Mouse (Mus musculus): Measurements from ENCODE around the gene Gstt4. TPM values are rescaled to one million over a fixed set of nuclear protein-coding genes. Genes with fewer than 3 reads are reported as not detected.
"Not testable (repeated sequence)": the region's sequence is repeated elsewhere in the genome, so short reads cannot be mapped to it uniquely, and the experiment has no call there.

Gene Gstt4
- not detected in 2 replicates for polyA plus RNA-seq (2015; fragmentation: Nextera tagmentation; extraction: Ambion mirVana)

- Histone ChIP-seq H3K27ac (no peak within 1 kb of the TSS), H3K9ac (no peak within 1 kb of the TSS), H3K4me2 (no peak within 1 kb of the TSS), H3K9me3 (no peaks in the 10 kb centered on the region), H3K4me1 (peaks cover 3% of the 10 kb centered on the region), H3K27me3 (no peaks in the 10 kb centered on the region), H3K4me3 (no peak within 1 kb of the TSS), H3K36me3 (no peaks in the 10 kb centered on the region)
- 95% methylated on average over 2 of the region's 2 CpGs for WGBS
- ATAC-seq (ENCODE audit: insufficient number of reproducible peaks, low FRiP score, low TSS enrichment, low read depth): no peak
Measured at GRCm38 (mm10) chr10:75822443-75822842, at the start of gene Gstt4. Gene Gstt4, minus strand, starts transcription at chr10:75822543.

GRCm38 (mm10) chr10:75861587-75861986 lies 39.2 kb upstream of the Gstt4 start:
- H3K4me3 ChIP-seq: no peak overlapping the region
- H3K36me3 ChIP-seq: peaks cover 15% of the 10 kb centered on the region
- H3K4me1 ChIP-seq: peaks cover 27% of the 10 kb centered on the region
- H3K9ac ChIP-seq: no peak overlapping the region
- no peak for ATAC-seq (ENCODE audit: insufficient number of reproducible peaks, low FRiP score, low TSS enrichment, low read depth)
- no peak overlapping the region for H3K27ac ChIP-seq
- 85% methylated on average over 5 of the region's 5 CpGs for WGBS
- H3K4me2 ChIP-seq: no peak overlapping the region
- no peaks in the 10 kb centered on the region for H3K9me3 ChIP-seq
- no peaks in the 10 kb centered on the region for H3K27me3 ChIP-seq

GRCm38 (mm10) chr10:75860746-75861145 lies 38.4 kb upstream of the Gstt4 start:
- WGBS: 31% methylated on average over 7 of the region's 7 CpGs
- Histone ChIP-seq H3K27me3 (no peaks in the 10 kb centered on the region), H3K4me1 (peaks cover 27% of the 10 kb centered on the region), H3K9ac (no peak overlapping the region), H3K9me3 (no peaks in the 10 kb centered on the region), H3K27ac (peak overlapping the region; percentile 95), H3K36me3 (peaks cover 15% of the 10 kb centered on the region), H3K4me3 (peak overlapping the region; percentile 75; the same call in 1 of the 2 replicates), H3K4me2 (peak overlapping the region; percentile 65; the same call in 1 of the 2 replicates)
- ATAC-seq (ENCODE audit: insufficient number of reproducible peaks, low FRiP score, low TSS enrichment, low read depth): no peak

GRCm38 (mm10) chr10:75859786-75860470 lies 37.6 kb upstream of the Gstt4 start, which contains the start of gene Mif:
Gene Mif, minus strand, starts transcription at chr10:75860240.
- not testable (repeated sequence) for H3K27me3 ChIP-seq, H3K9me3 ChIP-seq
- H3K4me1 ChIP-seq: peaks cover 27% of the 10 kb centered on the region
- peak within 1 kb of the TSS; percentile 65 for H3K4me2 ChIP-seq
- H3K4me3 ChIP-seq: peak within 1 kb of the TSS; percentile 75
- peak within 1 kb of the TSS; percentile 72 for H3K9ac ChIP-seq
- ATAC-seq (ENCODE audit: insufficient number of reproducible peaks, low FRiP score, low TSS enrichment, low read depth): peak; percentile 93
- H3K27ac ChIP-seq: peak within 1 kb of the TSS; percentile 95
- under 1% methylated on average over 46 of the region's 46 CpGs for WGBS
- H3K36me3 ChIP-seq: peaks cover 15% of the 10 kb centered on the region

- H3K27ac ChIP-seq: peak overlapping the region; percentile 95
- H3K4me2 ChIP-seq: peak overlapping the region; percentile 65
- H3K4me1 ChIP-seq: peaks cover 27% of the 10 kb centered on the region
- H3K27me3 ChIP-seq: no peaks in the 10 kb centered on the region
- WGBS: 2% methylated on average over 27 of the region's 27 CpGs
- H3K36me3 ChIP-seq: peaks cover 15% of the 10 kb centered on the region
- peak overlapping the region; percentile 72; the same call in 1 of the 2 replicates for H3K9ac ChIP-seq
- H3K9me3 ChIP-seq: no peaks in the 10 kb centered on the region
- peak; percentile 68 for ATAC-seq (ENCODE audit: insufficient number of reproducible peaks, low FRiP score, low TSS enrichment, low read depth)
- peak overlapping the region; percentile 75 for H3K4me3 ChIP-seq
Measured at GRCm38 (mm10) chr10:75859107-75859746, 36.9 kb upstream of the Gstt4 start.

- H3K4me2 ChIP-seq: no peak overlapping the region
Measured at GRCm38 (mm10) chr10:75857598-75857997, 35.3 kb upstream of the Gstt4 start.

GRCm38 (mm10) chr10:75856976-75857375 lies 34.6 kb upstream of the Gstt4 start:
- H3K27me3 ChIP-seq: no peaks in the 10 kb centered on the region
- no peak overlapping the region for H3K4me3 ChIP-seq
- no peak overlapping the region for H3K9ac ChIP-seq
- 75% methylated on average over 3 of the region's 3 CpGs for WGBS
- ATAC-seq (ENCODE audit: insufficient number of reproducible peaks, low FRiP score, low TSS enrichment, low read depth): no peak
- no peak overlapping the region for H3K27ac ChIP-seq
- H3K9me3 ChIP-seq: no peaks in the 10 kb centered on the region
- no peak overlapping the region for H3K4me2 ChIP-seq
- H3K4me1 ChIP-seq: peaks cover 27% of the 10 kb centered on the region
- peaks cover 15% of the 10 kb centered on the region for H3K36me3 ChIP-seq

More at GRCm38 (mm10) chr10:75857598-75857997, 35.3 kb upstream of the Gstt4 start:
- Histone ChIP-seq H3K27ac (no peak overlapping the region), H3K36me3 (peaks cover 15% of the 10 kb centered on the region), H3K9ac (no peak overlapping the region), H3K4me1 (peaks cover 27% of the 10 kb centered on the region), H3K27me3 (no peaks in the 10 kb centered on the region), H3K9me3 (no peaks in the 10 kb centered on the region), H3K4me3 (no peak overlapping the region)
- no peak for ATAC-seq (ENCODE audit: insufficient number of reproducible peaks, low FRiP score, low TSS enrichment, low read depth)
- WGBS: 90% methylated on average over 4 of the region's 4 CpGs

GRCm38 (mm10) chr10:75856155-75856907 lies 34.0 kb upstream of the Gstt4 start:
- Histone ChIP-seq H3K4me2 (no peak overlapping the region), H3K27ac (no peak overlapping the region), H3K4me1 (peaks cover 33% of the 10 kb centered on the region), H3K9ac (no peak overlapping the region), H3K27me3 (no peaks in the 10 kb centered on the region), H3K36me3 (peaks cover 15% of the 10 kb centered on the region), H3K9me3 (no peaks in the 10 kb centered on the region), H3K4me3 (no peak overlapping the region)
- WGBS: 75% methylated on average over 11 of the region's 11 CpGs
- ATAC-seq (ENCODE audit: insufficient number of reproducible peaks, low FRiP score, low TSS enrichment, low read depth): no peak

- H3K27ac ChIP-seq: no peak overlapping the region
- H3K27me3 ChIP-seq: no peaks in the 10 kb centered on the region
- ATAC-seq (ENCODE audit: insufficient number of reproducible peaks, low FRiP score, low TSS enrichment, low read depth): no peak
- no peak overlapping the region for H3K9ac ChIP-seq
- 89% methylated on average over 15 of the region's 15 CpGs for WGBS
- peaks cover 15% of the 10 kb centered on the region for H3K36me3 ChIP-seq
- no peak overlapping the region for H3K4me2 ChIP-seq
- H3K4me3 ChIP-seq: no peak overlapping the region
- no peaks in the 10 kb centered on the region for H3K9me3 ChIP-seq
- H3K4me1 ChIP-seq: peaks cover 34% of the 10 kb centered on the region
Measured at GRCm38 (mm10) chr10:75855416-75855981, 33.2 kb upstream of the Gstt4 start.

- Histone ChIP-seq H3K4me2 (no peak overlapping the region), H3K9me3 (no peaks in the 10 kb centered on the region), H3K27me3 (no peaks in the 10 kb centered on the region), H3K4me1 (peaks cover 31% of the 10 kb centered on the region), H3K27ac (no peak overlapping the region), H3K36me3 (peaks cover 15% of the 10 kb centered on the region), H3K4me3 (no peak overlapping the region), H3K9ac (no peak overlapping the region)
- no peak for ATAC-seq (ENCODE audit: insufficient number of reproducible peaks, low FRiP score, low TSS enrichment, low read depth)
- WGBS: 79% methylated on average over 6 of the region's 6 CpGs
Measured at GRCm38 (mm10) chr10:75854791-75855190, 32.4 kb upstream of the Gstt4 start.

- ATAC-seq (ENCODE audit: insufficient number of reproducible peaks, low FRiP score, low TSS enrichment, low read depth): no peak
- Histone ChIP-seq H3K27ac (no peak overlapping the region), H3K9ac (no peak overlapping the region), H3K4me3 (no peak overlapping the region), H3K27me3 (no peaks in the 10 kb centered on the region), H3K36me3 (peaks cover 15% of the 10 kb centered on the region), H3K9me3 (no peaks in the 10 kb centered on the region), H3K4me2 (no peak overlapping the region), H3K4me1 (peaks cover 30% of the 10 kb centered on the region)
- 55% methylated on average over 5 of the region's 5 CpGs for WGBS
Measured at GRCm38 (mm10) chr10:75854096-75854495, 31.8 kb upstream of the Gstt4 start.
